Mouse (Mus musculus) hindbrain, embryonic 11.5 days (tissue): ENCODE data around the gene Atp5h. TPM values are rescaled to one million over a fixed set of nuclear protein-coding genes. Genes with fewer than 3 reads are reported as not detected.

Experiments used
- ATAC-seq: fragments of 200-750 bp; cut with Nextera tagmentation; 2 replicates; pipeline ENCODE4 v1.8.0; 2017; ENCODE audit warnings: mild to moderate bottlenecking, moderate TSS enrichment, moderate library complexity; ENCODE audit not compliant: low FRiP score
- DNase-seq: peaks from one replicate; pipeline ENCODE4 v3.0.0-alpha.2; 2015; ENCODE audit warnings: low spot score
- H3K27ac ChIP-seq: fragments of 300-500 bp; sonication (generic); 2 replicates; pipeline ENCODE4 v1.5.1; 2014; ENCODE audit warnings: mild to moderate bottlenecking, low read depth, low read length
- H3K27me3 ChIP-seq: fragments of 300-500 bp; sonication (generic); 2 replicates; pipeline ENCODE4 v1.6.1; 2014; ENCODE audit warnings: mild to moderate bottlenecking, low read length, moderate library complexity, mixed read lengths; ENCODE audit not compliant: control insufficient read depth, insufficient read depth
- H3K36me3 ChIP-seq: fragments of 300-500 bp; sonication (generic); 2 replicates; pipeline ENCODE4 v1.6.1; 2014; ENCODE audit warnings: mild to moderate bottlenecking, low read length, moderate library complexity, mixed read lengths; ENCODE audit not compliant: control insufficient read depth, insufficient read depth
- H3K4me1 ChIP-seq: fragments of 300-500 bp; sonication (generic); replicated peaks from 2 replicates; pipeline ENCODE4 v1.6.1; 2014; ENCODE audit warnings: low read length, mixed read lengths; ENCODE audit not compliant: control insufficient read depth, insufficient read depth
- H3K4me2 ChIP-seq: fragments of 300-500 bp; sonication (generic); replicated peaks from 2 replicates; pipeline ENCODE4 v1.6.1; 2014; ENCODE audit warnings: mild to moderate bottlenecking, low read depth, low read length
- H3K4me3 ChIP-seq: fragments of 300-500 bp; sonication (generic); 2 replicates; pipeline ENCODE4 v1.5.1; 2014; ENCODE audit warnings: low read depth, low read length
- H3K9ac ChIP-seq: fragments of 300-500 bp; sonication (generic); 2 replicates; pipeline ENCODE4 v1.6.1; 2014; ENCODE audit warnings: low read depth, low read length
- H3K9me3 ChIP-seq: fragments of 300-500 bp; sonication (generic); 2 replicates; pipeline ENCODE4 v1.6.1; 2016; ENCODE audit warnings: low read length; ENCODE audit not compliant: control insufficient read depth
- WGBS: fragments of 180-500 bp; shearing (Covaris S2); extraction: QIAGEN DNeasy Blood & Tissue Kit; methylation state at CpG from one replicate; pipeline ENCODE4 v1.1.7; 2014; 5-methylcytosine and 5-hydroxymethylcytosine counted together
- polyA plus RNA-seq: library from polyadenylated mRNA; unstranded; fragments of >200 nt; fragmentation: Nextera tagmentation; extraction: Ambion mirVana; gene quantifications from 2 replicates; pipeline ENCODE4 v1.2.1, GENCODE M21; 2014

Atp5h gene
- 899 and 905 TPM in 2 replicates for polyA plus RNA-seq

DNA sequence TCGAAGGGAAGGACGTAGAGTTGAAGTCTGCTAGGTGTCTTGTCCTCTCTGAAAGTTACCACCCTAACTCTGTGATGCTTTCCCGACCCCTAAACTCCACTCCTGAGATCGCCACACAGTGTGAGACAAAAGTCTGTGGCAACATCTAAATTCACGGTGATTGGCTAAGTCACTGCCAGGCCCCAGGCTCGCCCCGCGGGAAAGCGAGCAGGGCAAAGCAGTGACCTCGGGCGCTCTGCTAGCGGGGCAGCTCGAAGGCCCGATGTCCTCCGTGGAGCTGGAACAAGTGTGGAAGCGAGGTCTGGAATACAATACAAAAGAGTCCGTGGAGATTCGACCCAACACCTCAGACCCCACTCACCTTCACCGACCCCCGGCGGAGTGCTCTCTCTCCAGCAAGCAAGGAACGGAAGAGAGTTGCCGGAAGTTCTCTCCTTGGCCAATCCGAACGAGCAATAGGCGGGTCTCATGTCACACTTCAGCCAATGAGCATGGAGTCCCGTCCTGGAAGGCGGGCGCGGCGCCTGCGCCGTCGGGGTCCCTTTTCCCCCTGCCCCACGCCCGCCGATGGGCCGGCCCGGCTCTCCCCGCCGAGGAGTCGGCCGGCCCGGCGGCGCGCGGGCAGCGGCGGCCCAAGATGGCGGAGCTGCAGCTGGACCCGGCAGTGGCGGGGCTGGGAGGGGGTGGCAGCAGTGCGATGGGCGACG lies at the start of gene Atp5h, which contains the start of gene Kctd2:
Gene Atp5h, minus strand, starts transcription at position 432 of the 707 bp plus-strand sequence.
Gene Kctd2, plus strand, starts transcription at position 598 of the 707 bp plus-strand sequence.
- peak within 1 kb of the TSS; percentile 94 for H3K4me3 ChIP-seq
- no peaks in the 10 kb centered on the region for H3K9me3 ChIP-seq
- peak within 1 kb of the TSS; percentile 95 for H3K4me2 ChIP-seq
- peak within 1 kb of the TSS; percentile 77 for H3K27ac ChIP-seq
- H3K9ac ChIP-seq = peak within 1 kb of the TSS; percentile 96
- WGBS = under 1% methylated on average over 47 of the region's 56 CpGs
- H3K4me1 ChIP-seq = peaks cover 9% of the 10 kb centered on the region
- ATAC-seq = peak; percentile 98
- no peaks in the 10 kb centered on the region for H3K27me3 ChIP-seq
- DNase-seq = peak; percentile 96
- 0 out of 2 replicates have a peak, but pooled peaks cover 2% of the 10 kb centered on the region for H3K36me3 ChIP-seq

DNA sequence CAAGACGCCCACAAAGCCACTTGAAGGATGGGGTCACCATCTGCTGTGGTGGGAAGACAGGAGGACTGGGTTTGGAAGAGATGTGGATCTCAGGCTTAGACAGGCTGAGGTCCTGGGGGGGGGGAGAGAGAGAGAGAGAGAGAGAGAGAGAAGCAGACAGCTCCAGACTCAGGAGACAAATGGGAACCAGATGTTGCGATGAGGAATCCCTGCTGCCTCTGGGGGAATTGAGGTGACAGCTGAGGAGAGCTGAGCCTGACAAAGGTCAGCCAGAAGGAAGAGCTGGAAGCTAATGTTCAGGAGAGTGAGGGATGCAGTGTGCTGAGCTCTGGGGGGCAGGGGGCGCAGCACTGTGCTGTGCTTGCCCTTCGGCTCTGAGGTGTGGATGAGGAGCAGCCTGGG lies 47.5 kb upstream of the Atp5h start:
- ATAC-seq = no peak
- no peak overlapping the region for H3K27ac ChIP-seq
- peak; percentile 42 for DNase-seq

DNA sequence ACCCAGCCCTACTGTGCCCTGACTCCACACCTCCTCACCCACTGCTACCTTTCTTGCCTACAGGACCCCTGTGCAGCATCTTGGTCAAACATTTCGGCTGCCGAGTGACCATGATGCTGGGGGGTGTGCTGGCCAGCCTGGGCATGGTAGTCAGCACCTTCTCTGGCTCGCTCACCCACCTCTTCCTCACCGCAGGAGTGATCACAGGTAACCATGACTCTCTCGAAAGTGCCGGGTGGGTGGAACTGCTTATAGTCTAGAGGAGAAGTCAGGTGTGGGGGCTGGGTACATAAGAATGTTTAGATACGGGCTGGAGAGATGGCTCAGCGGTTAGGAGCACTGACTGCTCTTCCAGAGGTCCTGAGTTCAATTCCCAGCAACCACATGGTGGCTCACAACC lies 45.1 kb upstream of the Atp5h start:
- no peak for ATAC-seq
- 91% methylated on average over 8 of the region's 8 CpGs for WGBS
- H3K9ac ChIP-seq = no peak overlapping the region

More for the DNA sequence above, 47.5 kb upstream of the Atp5h start:
- Histone ChIP-seq H3K4me2 (no peak overlapping the region), H3K4me3 (no peak overlapping the region), H3K36me3 (no peaks in the 10 kb centered on the region), H3K4me1 (no peaks in the 10 kb centered on the region), H3K9me3 (no peaks in the 10 kb centered on the region), H3K9ac (no peak overlapping the region), H3K27me3 (no peaks in the 10 kb centered on the region)
- WGBS = 33% methylated on average over 4 of the region's 4 CpGs

DNA sequence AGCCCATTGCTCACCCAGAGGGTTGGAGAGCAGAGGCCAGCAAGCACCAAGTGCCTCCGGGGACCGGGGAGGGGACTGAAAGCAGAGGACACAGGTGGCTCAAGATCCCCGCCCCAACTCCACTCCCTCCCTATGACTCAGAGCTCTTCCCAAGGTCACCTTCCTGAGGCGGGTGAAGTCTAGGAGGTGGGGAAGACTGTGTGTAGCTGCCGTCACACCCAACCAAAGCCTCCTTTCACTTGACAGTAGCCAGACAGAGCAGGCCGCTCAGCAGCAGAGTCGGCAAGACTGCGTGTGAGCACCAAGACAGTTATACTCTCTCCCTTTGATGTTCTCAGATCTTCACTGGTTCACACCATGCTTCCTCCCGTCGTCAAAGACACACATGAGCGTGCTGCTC lies 43.6 kb upstream of the Atp5h start:
- ATAC-seq (no peak), DNase-seq (no peak)
- H3K4me2 ChIP-seq = no peak overlapping the region
- no peak overlapping the region for H3K4me3 ChIP-seq
- no peaks in the 10 kb centered on the region for H3K4me1 ChIP-seq
- no peaks in the 10 kb centered on the region for H3K27me3 ChIP-seq
- H3K9ac ChIP-seq = no peak overlapping the region
- H3K9me3 ChIP-seq = no peaks in the 10 kb centered on the region
- H3K36me3 ChIP-seq = no peaks in the 10 kb centered on the region
- no peak overlapping the region for H3K27ac ChIP-seq
- WGBS = 69% methylated on average over 11 of the region's 11 CpGs

More for the DNA sequence above, 45.1 kb upstream of the Atp5h start:
- Histone ChIP-seq H3K4me2 (no peak overlapping the region), H3K27ac (no peak overlapping the region), H3K9me3 (no peaks in the 10 kb centered on the region), H3K27me3 (no peaks in the 10 kb centered on the region), H3K4me1 (no peaks in the 10 kb centered on the region), H3K4me3 (no peak overlapping the region), H3K36me3 (no peaks in the 10 kb centered on the region)
- no peak for DNase-seq

DNA sequence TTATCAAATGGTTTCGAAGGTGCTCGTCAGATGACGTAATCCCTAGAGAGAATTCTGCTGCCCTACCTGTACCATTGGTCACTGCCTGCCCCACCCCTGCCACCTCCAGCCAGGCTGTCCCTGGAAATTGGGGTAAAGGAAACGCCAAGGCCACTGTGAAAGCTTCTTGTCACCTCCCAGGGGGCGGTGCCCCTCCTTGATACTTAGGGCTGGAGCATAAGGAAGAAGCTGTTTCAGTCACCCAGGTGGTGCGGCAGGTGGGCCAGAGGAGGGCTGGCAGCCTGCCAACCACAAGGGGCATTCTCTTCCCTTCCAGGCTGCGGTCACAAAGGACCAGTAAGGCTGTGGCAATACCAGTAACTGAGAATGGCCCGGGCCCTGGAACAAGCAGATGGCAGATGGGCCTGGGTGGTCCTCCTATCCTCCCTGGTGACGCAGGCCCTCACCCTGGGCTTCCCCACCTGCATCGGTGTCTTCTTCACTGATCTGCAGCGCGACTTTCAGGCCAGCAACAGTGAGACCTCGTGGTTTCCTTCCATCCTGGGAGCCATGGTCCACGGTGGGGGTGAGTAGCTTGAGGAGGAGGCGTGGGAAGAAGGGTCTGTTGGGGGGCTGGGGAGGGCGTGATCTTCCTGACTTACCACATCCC lies 42.6 kb upstream of the Atp5h start, which contains the start of gene Slc16a5:
Gene Slc16a5, plus strand, starts transcription at position 232 of the 649 bp plus-strand sequence.
- H3K4me2 ChIP-seq = no peak within 1 kb of the TSS
- no peaks in the 10 kb centered on the region for H3K9me3 ChIP-seq
- H3K27me3 ChIP-seq = no peaks in the 10 kb centered on the region
- H3K27ac ChIP-seq = no peak within 1 kb of the TSS
- no peak within 1 kb of the TSS for H3K9ac ChIP-seq
- H3K36me3 ChIP-seq = no peaks in the 10 kb centered on the region
- DNase-seq = no peak
- WGBS = 78% methylated on average over 16 of the region's 16 CpGs
- no peaks in the 10 kb centered on the region for H3K4me1 ChIP-seq
- no peak within 1 kb of the TSS for H3K4me3 ChIP-seq
- no peak for ATAC-seq

DNA sequence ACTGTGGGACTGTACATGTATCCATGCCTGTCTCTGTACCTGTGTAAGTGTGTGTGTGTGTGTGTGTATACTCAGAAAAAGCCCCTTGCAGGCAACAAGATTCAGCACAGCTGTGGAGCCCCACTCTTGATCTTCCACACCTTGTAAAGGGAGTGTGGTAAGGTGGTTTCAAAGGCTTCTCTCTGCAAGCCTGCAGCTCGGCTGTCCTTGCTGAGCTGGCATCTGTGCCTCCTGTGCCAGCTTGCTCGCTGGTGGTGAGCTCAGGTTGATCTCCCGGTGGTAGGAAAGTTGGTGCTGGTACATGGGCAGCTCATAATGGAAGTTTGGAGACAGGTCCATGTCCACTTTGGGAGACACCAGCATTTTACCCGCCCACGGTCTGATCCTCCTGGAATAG lies 42.1 kb upstream of the Atp5h start:
- Histone ChIP-seq H3K4me3 (no peak overlapping the region), H3K9ac (no peak overlapping the region), H3K27ac (no peak overlapping the region), H3K4me2 (no peak overlapping the region), H3K36me3 (no peaks in the 10 kb centered on the region), H3K9me3 (no peaks in the 10 kb centered on the region), H3K27me3 (no peaks in the 10 kb centered on the region), H3K4me1 (no peaks in the 10 kb centered on the region)
- DNase-seq (no peak), ATAC-seq (no peak)
- 79% methylated on average over 5 of the region's 5 CpGs for WGBS

DNA sequence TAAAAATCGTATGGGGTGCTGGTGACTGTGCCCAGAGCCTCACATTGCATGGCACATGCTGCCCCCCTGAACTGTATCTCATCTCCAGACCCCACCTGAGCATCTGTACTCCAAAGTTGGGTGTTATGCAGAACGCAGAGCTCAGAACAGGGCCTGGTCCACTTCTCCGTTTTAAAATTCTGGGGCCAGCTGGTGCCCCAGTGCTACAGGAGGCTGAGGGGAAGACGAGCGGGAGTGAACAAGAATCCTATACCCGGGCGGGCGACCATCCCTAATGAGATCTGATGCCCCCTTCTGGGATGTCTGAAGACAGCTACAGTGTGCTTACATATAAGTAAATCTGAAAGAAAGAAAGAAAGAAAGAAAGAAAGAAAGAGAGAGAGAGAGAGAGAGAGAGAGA lies 41.2 kb upstream of the Atp5h start:
- no peak for DNase-seq
- ATAC-seq = no peak
- Histone ChIP-seq H3K27ac (no peak overlapping the region), H3K4me1 (no peaks in the 10 kb centered on the region), H3K36me3 (no peaks in the 10 kb centered on the region), H3K9me3 (no peaks in the 10 kb centered on the region), H3K27me3 (no peaks in the 10 kb centered on the region), H3K9ac (no peak overlapping the region), H3K4me2 (no peak overlapping the region), H3K4me3 (no peak overlapping the region)
- 21% methylated on average over 8 of the region's 8 CpGs for WGBS

DNA sequence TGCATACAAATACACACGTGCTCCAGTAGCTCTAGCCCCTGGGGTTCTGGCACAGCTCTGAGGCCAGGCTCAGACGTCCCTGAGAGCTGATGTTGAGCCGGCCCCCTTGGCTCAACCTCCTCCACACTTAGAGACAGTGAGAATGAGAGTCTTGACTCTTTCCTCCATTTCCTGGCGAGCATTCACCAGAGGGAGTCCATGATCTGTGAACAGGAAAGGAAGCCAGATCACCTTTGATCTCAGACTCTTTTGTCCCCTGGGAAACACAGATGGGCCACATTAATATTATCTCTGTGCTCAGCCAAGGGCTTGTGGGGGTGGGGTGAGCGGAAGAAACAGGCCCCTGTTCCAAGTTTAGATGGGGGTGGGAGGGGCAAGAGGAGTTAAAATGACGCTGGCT lies 37.6 kb upstream of the Atp5h start:
- Histone ChIP-seq H3K4me1 (no peaks in the 10 kb centered on the region), H3K27ac (no peak overlapping the region), H3K9ac (no peak overlapping the region), H3K36me3 (no peaks in the 10 kb centered on the region), H3K4me3 (no peak overlapping the region), H3K4me2 (no peak overlapping the region), H3K27me3 (no peaks in the 10 kb centered on the region), H3K9me3 (no peaks in the 10 kb centered on the region)
- no peak for DNase-seq
- ATAC-seq = no peak
- 40% methylated on average over 6 of the region's 6 CpGs for WGBS

DNA sequence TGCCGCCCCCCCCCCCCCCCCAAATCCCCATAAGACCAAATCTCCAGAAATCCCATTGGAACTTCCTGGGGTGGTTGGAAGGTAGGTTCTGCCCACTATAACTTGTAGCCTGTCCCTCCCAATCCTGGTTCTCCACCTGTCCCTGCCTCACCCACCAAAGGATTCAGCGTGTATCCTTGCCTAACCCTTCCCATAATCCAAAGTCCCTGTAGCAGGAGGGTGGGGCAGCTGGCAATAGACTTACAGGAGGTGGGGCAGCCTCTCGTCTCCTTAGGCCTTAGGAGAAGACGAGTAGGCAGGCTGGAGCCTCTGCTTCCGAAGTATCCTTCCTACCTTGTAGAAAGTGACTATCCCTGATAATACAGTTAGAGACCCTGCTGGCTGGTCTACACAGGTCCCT lies 36.4 kb upstream of the Atp5h start:
- DNase-seq = no peak
- no peak for ATAC-seq
- H3K9ac ChIP-seq = no peak overlapping the region
- H3K4me2 ChIP-seq = no peak overlapping the region
- no peaks in the 10 kb centered on the region for H3K9me3 ChIP-seq
- no peaks in the 10 kb centered on the region for H3K4me1 ChIP-seq
- WGBS = 95% methylated on average over 5 of the region's 5 CpGs
- H3K27me3 ChIP-seq = no peaks in the 10 kb centered on the region
- H3K36me3 ChIP-seq = no peaks in the 10 kb centered on the region
- H3K4me3 ChIP-seq = no peak overlapping the region
- no peak overlapping the region for H3K27ac ChIP-seq
